Mouse (Mus musculus): ENCODE measurements around the gene Olfr907. TPM values are rescaled to one million over a fixed set of nuclear protein-coding genes. Genes with fewer than 3 reads are reported as not detected.

Gene Olfr907
- total and polyA plus RNA-seq, 3 experiments, result 0.11 TPM; not detected in 2

- Histone ChIP-seq H3K27me3 (replicated peaks) (no peaks in the 10 kb centered on the region), H3K9ac (ENCODE audit: insufficient read depth, low read depth) (no peak within 1 kb of the TSS), H3K9me3 (replicated peaks; ENCODE audit: low read length) (no peaks in the 10 kb centered on the region), H3K4me2 (ENCODE audit: insufficient read depth, low read depth, poor library complexity, severe bottlenecking) (no peak within 1 kb of the TSS), H3K4me1 (ENCODE audit: control insufficient read depth in 1 of 2, insufficient read depth in 2 of 2) (no peaks in the 10 kb centered on the region), H3K79me2 (replicated peaks; ENCODE audit: control insufficient read depth, extremely low read depth, insufficient read depth, poor library complexity, severe bottlenecking) (no peaks in the 10 kb centered on the region), H3K27ac (ENCODE audit: insufficient read depth, low read depth) (no peak within 1 kb of the TSS), H3K4me3 (replicated peaks in 1 of 3; ENCODE audit: low read depth in 2 of 3, low read length in 2 of 3, poor library complexity in 1 of 3) (no peak within 1 kb of the TSS), H3K36me3 (replicated peaks in 1 of 2; ENCODE audit: control insufficient read depth in 1 of 2, insufficient read depth in 1 of 2, low read length in 1 of 2) (no peaks in the 10 kb centered on the region)
- in situ Hi-C loops (cut with MboI; ENCODE audit: low pct_ligation_motif_present, low pct_unique_long_range_greater_than_20kb, low sequenced_read_pairs), result no loop called here
- no peak for TF ChIP-seq USF2 (conservative IDR thresholded peaks at IDR 0.05; ENCODE audit: low read depth, low read length)
- no peak for TF ChIP-seq HCFC1 (IDR thresholded peaks at IDR 0.05; ENCODE audit: low read depth, low read length)
- TF ChIP-seq NRF1 (IDR thresholded peaks at IDR 0.05; ENCODE audit: low read depth, low read length), result no peak
- TF ChIP-seq IRF4 (IDR thresholded peaks at IDR 0.05; ENCODE audit: low read depth, low read length), result no peak
- no peak for TF ChIP-seq TCF12 (IDR thresholded peaks at IDR 0.05; ENCODE audit: low read depth, low read length)
- TF ChIP-seq ZNF384 (IDR thresholded peaks at IDR 0.05; ENCODE audit: low read depth, low read length), result no peak
- TF ChIP-seq NELFE (IDR thresholded peaks at IDR 0.05; ENCODE audit: low read depth, low read length), result no peak
- TF ChIP-seq JUN (IDR thresholded peaks at IDR 0.05; ENCODE audit: insufficient read depth, low read depth, low read length), result no peak
- TF ChIP-seq ZC3H11A (IDR thresholded peaks at IDR 0.05; ENCODE audit: low read depth, low read length), result no peak
- TF ChIP-seq MEF2A (IDR thresholded peaks at IDR 0.05; ENCODE audit: borderline replicate concordance, low read depth, low read length), result no peak
- TF ChIP-seq GABPA (IDR thresholded peaks at IDR 0.05; ENCODE audit: insufficient replicate concordance, low read depth, low read length), result no peak
- TF ChIP-seq MYC (IDR thresholded peaks at IDR 0.05; ENCODE audit: low read depth, low read length), result no peak
- TF ChIP-seq JUND (conservative IDR thresholded peaks at IDR 0.05; ENCODE audit: low read depth, low read length), result no peak
- TF ChIP-seq E2F4 (IDR thresholded peaks at IDR 0.05; ENCODE audit: insufficient replicate concordance, low read depth, low read length), result no peak
- TF ChIP-seq USF1 (IDR thresholded peaks at IDR 0.05; ENCODE audit: low read depth, low read length), result no peak
- no peak for TF ChIP-seq ZKSCAN1 (IDR thresholded peaks at IDR 0.05; ENCODE audit: borderline replicate concordance, low read depth, low read length)
- TF ChIP-seq RCOR1 (conservative IDR thresholded peaks at IDR 0.05; ENCODE audit: low read depth, low read length), result no peak
- no peak for TF ChIP-seq EP300 (IDR thresholded peaks at IDR 0.05; ENCODE audit: low read length)
- dilution Hi-C loops (cut with MboI; ENCODE audit: extremely low pct_ligation_motif_present, extremely low pct_unique_long_range_greater_than_20kb, low sequenced_read_pairs), result no loop called here
- DNase-seq (ENCODE audit: extremely low read depth), result no peak
These were observed 25.7 kb downstream of the Olfr907 start, which contains the start of gene Olfr911-ps1 for GRCm38 (mm10) chr9:38521280-38521679. Olfr911-ps1 (plus strand) TSS chr9:38521580.

- in situ Hi-C loops (cut with MboI; ENCODE audit: low pct_ligation_motif_present, low pct_unique_long_range_greater_than_20kb, low sequenced_read_pairs) (no loop called here), dilution Hi-C loops (cut with MboI; ENCODE audit: extremely low pct_ligation_motif_present, extremely low pct_unique_long_range_greater_than_20kb, low sequenced_read_pairs) (no loop called here)
- H3K4me2 ChIP-seq (ENCODE audit: insufficient read depth, low read depth, poor library complexity, severe bottlenecking), result no peak within 1 kb of the TSS
- H3K36me3 ChIP-seq (replicated peaks in 1 of 2; ENCODE audit: control insufficient read depth in 1 of 2, insufficient read depth in 1 of 2, low read length in 1 of 2), result no peaks in the 10 kb centered on the region
- H3K9ac ChIP-seq (ENCODE audit: insufficient read depth, low read depth), result no peak within 1 kb of the TSS
- no peaks in the 10 kb centered on the region for H3K9me3 ChIP-seq (replicated peaks; ENCODE audit: low read length)
- no peak within 1 kb of the TSS for H3K4me3 ChIP-seq (replicated peaks in 1 of 3; ENCODE audit: low read depth in 2 of 3, low read length in 2 of 3, poor library complexity in 1 of 3)
- no peak within 1 kb of the TSS for H3K27ac ChIP-seq (ENCODE audit: insufficient read depth, low read depth)
- DNase-seq (ENCODE audit: extremely low read depth), result no peak
- no peaks in the 10 kb centered on the region for H3K4me1 ChIP-seq (ENCODE audit: control insufficient read depth in 1 of 2, insufficient read depth in 2 of 2)
- no peaks in the 10 kb centered on the region for H3K27me3 ChIP-seq (replicated peaks)
- H3K79me2 ChIP-seq (replicated peaks; ENCODE audit: control insufficient read depth, extremely low read depth, insufficient read depth, poor library complexity, severe bottlenecking), result no peaks in the 10 kb centered on the region
- TF ChIP-seq NRF1 (IDR thresholded peaks at IDR 0.05; ENCODE audit: low read depth, low read length) (no peak), ZC3H11A (IDR thresholded peaks at IDR 0.05; ENCODE audit: low read depth, low read length) (no peak), JUND (conservative IDR thresholded peaks at IDR 0.05; ENCODE audit: low read depth, low read length) (no peak), MXI1 (IDR thresholded peaks at IDR 0.05; ENCODE audit: low read depth, low read length) (no peak), CHD1 (IDR thresholded peaks at IDR 0.05; ENCODE audit: low read depth, low read length) (no peak), PAX5 (IDR thresholded peaks at IDR 0.05; ENCODE audit: low read length) (no peak), MAFK (IDR thresholded peaks at IDR 0.05; ENCODE audit: insufficient replicate concordance, low read length) (no peak), ZNF384 (IDR thresholded peaks at IDR 0.05; ENCODE audit: low read depth, low read length) (no peak), IRF4 (IDR thresholded peaks at IDR 0.05; ENCODE audit: low read depth, low read length) (no peak), ZMIZ1 (IDR thresholded peaks at IDR 0.05; ENCODE audit: low read depth, low read length) (no peak), EP300 (IDR thresholded peaks at IDR 0.05; ENCODE audit: low read length) (no peak), SMC3 (IDR thresholded peaks at IDR 0.05; ENCODE audit: low read depth, low read length) (no peak), USF2 (conservative IDR thresholded peaks at IDR 0.05; ENCODE audit: low read depth, low read length) (no peak)
These were observed 41.9 kb downstream of the Olfr907 start, which contains the start of gene Olfr910 for GRCm38 (mm10) chr9:38537549-38537948. Olfr910 (plus strand) TSS chr9:38537849.

Data from CH12.LX (cell line).